ENCODE assay signal across 8 mouse cellular contexts in the genomic region with DNA sequence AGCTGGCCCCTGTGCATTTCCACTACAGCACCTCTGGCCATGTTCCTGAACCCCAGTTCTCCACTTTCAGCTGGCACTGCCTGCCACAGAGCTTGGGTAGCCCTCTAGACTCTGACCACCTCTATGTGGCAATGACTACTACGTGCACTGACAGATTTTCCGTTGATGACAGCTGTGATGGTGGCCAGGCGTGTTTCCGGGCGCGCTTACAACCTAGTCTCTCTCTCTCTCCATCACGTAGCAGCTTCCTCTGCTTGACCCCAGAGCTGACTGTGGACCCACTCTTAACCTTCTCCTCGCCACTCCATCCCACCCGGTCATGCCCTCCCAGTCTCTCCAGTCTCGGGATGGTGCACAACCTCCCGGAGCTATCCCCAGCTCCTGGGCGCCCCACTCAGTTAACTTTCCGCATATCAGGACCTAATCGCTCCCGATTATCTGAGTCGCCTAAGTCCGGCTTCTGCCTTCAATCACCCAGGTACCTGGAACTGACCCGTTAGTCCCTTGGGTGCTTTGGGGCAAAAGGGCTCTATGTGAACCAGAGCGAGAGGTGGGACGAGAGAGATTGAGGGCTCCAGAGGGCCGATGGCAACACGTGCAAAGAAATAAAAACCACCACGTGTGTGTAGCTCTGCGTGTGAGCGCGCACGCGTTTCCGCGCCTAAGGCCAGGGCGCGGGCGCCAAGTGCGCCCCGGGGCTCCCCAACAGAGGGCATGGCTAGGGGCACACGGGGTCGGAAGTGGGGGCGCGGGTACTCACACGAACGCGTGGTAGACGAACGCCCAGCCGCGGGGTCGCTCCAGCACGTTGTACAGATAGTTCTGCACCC. TPM values are rescaled to one million over a fixed set of nuclear protein-coding genes. Genes with fewer than 3 reads are reported as not detected.
DNase-seq lines count a peak whose midpoint lies in the region; ATAC-seq and TF ChIP-seq lines count a peak whose summit lies in the region.

No protein-coding gene starts in this region.

- H3K4me3 ChIP-seq in embryonic fibroblast, embryonic 13.5 days (ENCODE audit: insufficient read depth, low read length): peak overlapping the region; percentile 56
- peak overlapping the region; percentile 67 for H3K4me3 ChIP-seq in small intestine, adult 2 months (ENCODE audit: low read depth, low read length)

- intact Hi-C loops in heart, postnatal 14 days (cut with DNase I): loop anchor here (5.0 to 10.0 kb wide), 3 partner anchors 307 to 498 kb away; no protein-coding TSS in a partner anchor

- DNase-seq in A20 (ENCODE audit: low read depth, low spot score): peak; percentile 92
- peak; percentile 25 to 42 for DNase-seq in CD8-positive naive resting alpha-beta T cell, adult 2 months (ENCODE audit: low read depth in 2 of 2, low spot score in 2 of 2)
- peak; percentile 12 to 28 for DNase-seq in heart, postnatal 14 days
- peak; percentile 32 to 54 for DNase-seq in left cerebral cortex, adult 8-10 months (ENCODE audit: low spot score in 2 of 2)

- peaks cover 4% of the 10 kb centered on the region for H3K4me1 ChIP-seq in embryonic fibroblast, embryonic 13.5 days (ENCODE audit: control insufficient read depth, insufficient read depth, low read length)
- no peaks in the 10 kb centered on the region for H3K4me1 ChIP-seq in small intestine, adult 2 months (ENCODE audit: control insufficient read depth, insufficient read depth, insufficient read length, low read length)

- H3K27ac ChIP-seq in embryonic fibroblast, embryonic 13.5 days (ENCODE audit: insufficient read depth, low read length): no peak overlapping the region
- H3K27ac ChIP-seq in small intestine, adult 2 months (ENCODE audit: insufficient read depth, low read depth, low read length): 0 out of 2 replicates have a peak overlapping the region, but pooled peaks have one; percentile 9

- H3K36me3 ChIP-seq in small intestine, adult 2 months (ENCODE audit: control insufficient read depth, insufficient read depth, low read length): no peaks in the 10 kb centered on the region

- no peak for TF ChIP-seq POLR2A in embryonic fibroblast, embryonic 13.5 days (IDR thresholded peaks at IDR 0.05; ENCODE audit: low read depth, low read length)
- TF ChIP-seq POLR2A in small intestine, adult 2 months (IDR thresholded peaks at IDR 0.05; ENCODE audit: low read depth, low read length): no peak

- peaks cover 20% of the 10 kb centered on the region for H3K27me3 ChIP-seq in small intestine, adult 2 months (ENCODE audit: control insufficient read depth, insufficient read depth, low read length)

- no peak for TF ChIP-seq CTCF in embryonic fibroblast, embryonic 13.5 days (IDR thresholded peaks at IDR 0.05; ENCODE audit: borderline replicate concordance, insufficient read depth, low read length)
- no peak for TF ChIP-seq CTCF in small intestine, adult 2 months (IDR thresholded peaks at IDR 0.05; ENCODE audit: extremely low read depth, insufficient read length, insufficient replicate concordance, low read depth, low read length)

- ATAC-seq in megakaryocyte, adult 5-6 weeks (ENCODE audit: poor library complexity, severe bottlenecking): peak; percentile 55
- ATAC-seq in cerebellum, adult (ENCODE audit: insufficient number of reproducible peaks, low FRiP score, low TSS enrichment): no peak; the same call in 1 of the 2 replicates

- WGBS in small intestine, adult 2 months: 2% methylated on average over 48 of the region's 48 CpGs

RNA-seq across cellular contexts. Expression of a gene that starts 1.1 kb away (rescaled TPM):
- polyA plus RNA-seq in embryonic fibroblast, embryonic 13.5 days (2011; ENCODE audit: insufficient read length, low read depth, missing spikeins): 2.3 and 2.9 TPM in 2 replicates
- 1 to 10 TPM; 2.9 to 4.5 TPM for total RNA-seq in heart, postnatal 14 days (2021)
- 10 to 100 TPM; 67.6 to 86.7 (median 78.4) TPM for total RNA-seq in left cerebral cortex, adult 8-10 months (2022)
- total RNA-seq in megakaryocyte, adult 5-6 weeks (2015): 0.30 and 1.5 TPM in 2 replicates
- 0.37 and 1.1 TPM in 2 replicates for total RNA-seq in megakaryocyte, adult 5-6 weeks (2017)
- 0.22 and 0.23 TPM in 2 replicates for polyA plus RNA-seq in small intestine, adult 2 months (2012; rRNA removed)

Comparison
In these comparisons a context has a peak if more than half of its experiments do, and no peak if none do; other contexts are left out.
1. DNase-seq: peak in every context shown above with its lines; median percentile 92 in A20; 43 in left cerebral cortex, adult 8-10 months; 34 in CD8-positive naive resting alpha-beta T cell, adult 2 months; 20 in heart, postnatal 14 days.
2. RNA of a gene that starts 1.1 kb away (total RNA-seq): 67.6 to 86.7 TPM in left cerebral cortex, adult 8-10 months; 2.9 to 4.5 TPM in heart, postnatal 14 days and 0.30 to 1.5 TPM in megakaryocyte, adult 5-6 weeks; every median in the first group is over 10 times any median in the second.